Mouse (Mus musculus) hindbrain, embryonic 10.5 days (tissue): ENCODE measurements around the gene Cyp2d40. TPM values are rescaled to one million over a fixed set of nuclear protein-coding genes. Genes with fewer than 3 reads are reported as not detected.

ENCODE experiments used
- DNase-seq: peaks from one replicate; pipeline ENCODE4 v3.0.0-alpha.2; 2017; ENCODE audit warnings: low spot score
- H3K27ac ChIP-seq: fragments of 300-500 bp; sonication (generic); 2 replicates; pipeline ENCODE4 v1.5.1; 2016; ENCODE audit warnings: mild to moderate bottlenecking, moderate library complexity
- H3K27me3 ChIP-seq: fragments of 300-500 bp; sonication (generic); 2 replicates; pipeline ENCODE4 v1.6.1; 2016; ENCODE audit warnings: mild to moderate bottlenecking; ENCODE audit not compliant: poor library complexity, insufficient read depth, severe bottlenecking
- H3K36me3 ChIP-seq: fragments of 300-500 bp; sonication (generic); 2 replicates; pipeline ENCODE4 v1.6.1; 2016; ENCODE audit warnings: mild to moderate bottlenecking, moderate library complexity
- H3K4me1 ChIP-seq: fragments of 300-500 bp; sonication (generic); replicated peaks from 2 replicates; pipeline ENCODE4 v1.6.1; 2016; ENCODE audit warnings: mild to moderate bottlenecking
- H3K4me3 ChIP-seq: fragments of 300-500 bp; sonication (generic); 2 replicates; pipeline ENCODE4 v1.5.1; 2016; ENCODE audit warnings: mild to moderate bottlenecking, moderate library complexity
- H3K9me3 ChIP-seq: fragments of 300-500 bp; sonication (generic); 2 replicates; pipeline ENCODE4 v1.6.1; 2016; ENCODE audit warnings: mild to moderate bottlenecking, moderate library complexity
- WGBS: fragments of 180-500 bp; shearing (Covaris S2); methylation state at CpG from one replicate; pipeline ENCODE4 v1.1.7; 2016; 5-methylcytosine and 5-hydroxymethylcytosine counted together
- polyA plus RNA-seq: library from polyadenylated mRNA; unstranded; fragments of >200 nt; fragmentation: Nextera tagmentation; extraction: Ambion mirVana; gene quantifications from 2 replicates; pipeline ENCODE4 v1.2.1, GENCODE M21; 2016

The Cyp2d40 gene
- polyA plus RNA-seq, result not detected in 2 replicates

DNA sequence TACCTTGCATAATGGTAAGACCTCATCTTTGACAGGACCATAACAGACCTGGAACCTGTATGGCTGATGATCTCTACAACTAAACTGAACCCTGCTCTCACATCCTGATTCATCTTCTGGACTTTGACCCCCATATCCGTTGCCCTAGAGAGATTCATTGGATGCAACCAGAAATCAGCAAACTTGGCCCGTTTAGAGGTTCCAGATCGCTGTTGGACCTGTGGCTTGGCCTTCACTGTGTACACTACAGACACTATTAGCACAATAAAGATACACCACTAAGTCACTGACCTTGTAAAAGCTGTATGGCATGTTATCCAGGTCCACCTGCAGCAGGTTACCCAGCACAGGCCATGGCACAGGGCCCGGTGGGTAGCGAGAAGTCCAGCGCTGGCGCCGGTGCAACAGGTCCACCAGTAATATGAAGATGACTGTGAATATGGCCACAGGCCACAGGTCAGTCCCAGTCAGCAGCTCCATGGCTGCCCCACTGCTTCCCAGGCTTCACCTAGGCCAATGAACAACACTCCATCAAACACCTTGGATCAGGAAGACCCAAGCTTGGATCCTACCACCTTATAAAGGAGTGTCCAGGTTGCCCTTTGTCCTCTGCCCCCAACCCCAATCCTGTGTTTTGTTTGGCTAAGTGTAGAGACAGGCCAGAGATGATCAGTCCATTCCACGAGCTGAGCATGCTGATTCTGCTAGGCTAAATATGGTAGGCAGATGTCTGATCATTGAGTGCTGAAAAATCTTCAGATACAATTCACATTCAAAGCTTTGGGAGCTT, at the start of gene Cyp2d40:
Gene Cyp2d40, minus strand, starts transcription at position 553 of the 790 bp plus-strand sequence.
- 87% methylated on average over 9 of the region's 9 CpGs for WGBS
- no peak within 1 kb of the TSS for H3K27ac ChIP-seq
- DNase-seq, result no peak
- H3K4me3 ChIP-seq, result no peak within 1 kb of the TSS
- H3K27me3 ChIP-seq, result no peaks in the 10 kb centered on the region
- H3K9me3 ChIP-seq, result no peaks in the 10 kb centered on the region
- no peaks in the 10 kb centered on the region for H3K4me1 ChIP-seq
- no peaks in the 10 kb centered on the region for H3K36me3 ChIP-seq

DNA sequence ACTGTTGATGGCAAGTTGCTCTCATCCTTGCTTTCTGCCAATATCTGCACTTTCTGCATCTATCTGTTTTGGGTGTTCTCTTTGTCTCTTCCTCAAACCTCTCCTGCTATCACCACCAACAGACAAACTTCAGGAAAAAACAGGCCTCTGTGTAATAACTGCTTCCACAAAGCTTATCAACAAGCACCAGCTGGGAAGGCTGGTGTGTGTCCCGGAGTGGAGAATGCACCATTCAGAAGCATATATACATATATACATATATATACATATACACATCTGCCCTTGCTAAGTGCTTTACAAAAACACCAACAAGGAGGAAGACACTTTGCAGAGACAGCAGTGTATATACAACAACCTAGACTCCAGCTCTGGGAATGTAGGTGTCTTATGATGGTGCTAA, 46.6 kb upstream of the Cyp2d40 start:
- peaks cover 6% of the 10 kb centered on the region for H3K4me1 ChIP-seq
- H3K27me3 ChIP-seq, result no peaks in the 10 kb centered on the region
- peaks cover 34% of the 10 kb centered on the region for H3K36me3 ChIP-seq
- no peak for DNase-seq
- 90% methylated on average over 1 of the region's 1 CpGs for WGBS
- no peak overlapping the region for H3K4me3 ChIP-seq
- no peak overlapping the region for H3K27ac ChIP-seq
- H3K9me3 ChIP-seq, result no peaks in the 10 kb centered on the region

DNA sequence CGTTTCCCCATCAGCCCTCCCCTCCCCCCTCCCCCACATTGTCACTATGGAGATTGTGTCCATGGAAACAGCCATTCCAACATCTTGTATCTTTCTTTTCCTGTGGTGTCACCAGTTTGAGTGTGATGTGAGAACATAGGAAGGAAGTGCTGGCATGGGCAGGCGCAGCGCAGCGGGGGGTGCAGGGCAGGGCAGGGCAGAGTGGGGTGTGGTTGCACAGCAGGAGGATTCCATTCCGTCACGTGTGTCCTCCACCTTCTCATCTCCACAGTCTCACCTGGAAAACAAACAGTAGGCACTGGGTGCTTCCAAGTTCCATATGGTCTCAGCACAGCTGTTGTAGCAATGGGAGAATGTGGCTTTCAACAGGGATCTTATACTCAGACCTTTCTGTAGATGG, 45.5 kb upstream of the Cyp2d40 start:
- Histone ChIP-seq H3K4me3 (no peak overlapping the region), H3K9me3 (no peaks in the 10 kb centered on the region), H3K27ac (no peak overlapping the region), H3K36me3 (peaks cover 31% of the 10 kb centered on the region), H3K4me1 (peaks cover 6% of the 10 kb centered on the region), H3K27me3 (no peaks in the 10 kb centered on the region)
- 73% methylated on average over 6 of the region's 6 CpGs for WGBS
- no peak for DNase-seq

DNA sequence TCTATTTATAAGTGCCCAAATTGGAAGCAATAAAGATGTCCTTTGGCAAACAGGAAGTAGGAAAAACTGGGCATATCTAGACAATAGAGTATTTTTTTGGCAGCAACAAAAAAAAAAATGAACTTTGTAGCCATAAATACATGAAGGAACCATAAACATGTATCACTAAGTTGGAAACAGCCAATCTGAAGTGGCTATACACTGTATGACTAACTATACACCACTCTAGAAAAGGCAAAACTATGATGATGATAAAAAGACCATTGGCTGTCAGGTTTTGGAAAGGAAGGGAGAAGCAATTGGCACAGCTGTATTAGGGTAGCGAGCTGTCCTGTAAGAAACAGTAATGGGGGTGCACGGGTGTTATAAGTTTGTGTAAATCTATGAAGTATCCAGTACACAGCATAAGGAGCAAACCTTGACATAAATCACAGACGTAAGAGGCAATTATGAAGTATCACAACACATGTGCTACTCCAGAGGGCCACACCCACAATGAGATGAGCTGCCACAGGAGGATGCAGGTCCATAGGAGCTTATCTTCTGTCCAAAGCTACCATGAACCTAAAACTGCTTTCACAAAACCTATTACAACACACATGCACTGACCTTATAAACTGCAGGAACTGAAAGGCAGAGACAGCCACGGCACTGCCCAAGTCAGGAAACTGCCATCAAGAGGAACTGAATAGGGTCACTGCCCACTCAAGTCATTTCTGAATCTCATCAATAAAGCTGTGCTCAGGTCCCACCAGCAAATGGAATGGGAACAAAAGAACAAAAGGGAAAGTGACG, 43.2 kb upstream of the Cyp2d40 start:
- Histone ChIP-seq H3K9me3 (no peaks in the 10 kb centered on the region), H3K27ac (no peak overlapping the region)
- WGBS, result 81% methylated on average over 5 of the region's 5 CpGs

GRCm38 (mm10) chr15:82804708-82805639, 41.0 kb upstream of the Cyp2d40 start:
- Histone ChIP-seq H3K4me3 (no peak overlapping the region), H3K9me3 (no peaks in the 10 kb centered on the region), H3K36me3 (peaks cover 6% of the 10 kb centered on the region), H3K27me3 (no peaks in the 10 kb centered on the region), H3K27ac (no peak overlapping the region), H3K4me1 (peaks cover 6% of the 10 kb centered on the region)
- peak; percentile 78 for DNase-seq
- WGBS, result 79% methylated on average over 5 of the region's 5 CpGs

More for the DNA sequence above, 43.2 kb upstream of the Cyp2d40 start:
- H3K27me3 ChIP-seq, result no peaks in the 10 kb centered on the region
- H3K4me3 ChIP-seq, result no peak overlapping the region
- H3K4me1 ChIP-seq, result peaks cover 6% of the 10 kb centered on the region
- no peak for DNase-seq
- peaks cover 25% of the 10 kb centered on the region for H3K36me3 ChIP-seq

GRCm38 (mm10) chr15:82795936-82796440, 32.0 kb upstream of the Cyp2d40 start:
- no peaks in the 10 kb centered on the region for H3K36me3 ChIP-seq
- DNase-seq, result no peak
- H3K27me3 ChIP-seq, result no peaks in the 10 kb centered on the region
- no peak overlapping the region for H3K4me3 ChIP-seq
- WGBS, result 88% methylated on average over 3 of the region's 3 CpGs
- H3K27ac ChIP-seq, result no peak overlapping the region
- no peaks in the 10 kb centered on the region for H3K9me3 ChIP-seq
- H3K4me1 ChIP-seq, result no peaks in the 10 kb centered on the region

GRCm38 (mm10) chr15:82794277-82794676, 30.3 kb upstream of the Cyp2d40 start, which contains the start of gene Cyp2d26:
Gene Cyp2d26 (minus strand): TSS chr15:82794294.
- 94% methylated on average over 5 of the region's 5 CpGs for WGBS
- no peaks in the 10 kb centered on the region for H3K4me1 ChIP-seq
- no peak within 1 kb of the TSS for H3K27ac ChIP-seq
- no peak for DNase-seq
- H3K27me3 ChIP-seq, result no peaks in the 10 kb centered on the region
- H3K36me3 ChIP-seq, result no peaks in the 10 kb centered on the region
- H3K9me3 ChIP-seq, result no peaks in the 10 kb centered on the region
- no peak within 1 kb of the TSS for H3K4me3 ChIP-seq

DNA sequence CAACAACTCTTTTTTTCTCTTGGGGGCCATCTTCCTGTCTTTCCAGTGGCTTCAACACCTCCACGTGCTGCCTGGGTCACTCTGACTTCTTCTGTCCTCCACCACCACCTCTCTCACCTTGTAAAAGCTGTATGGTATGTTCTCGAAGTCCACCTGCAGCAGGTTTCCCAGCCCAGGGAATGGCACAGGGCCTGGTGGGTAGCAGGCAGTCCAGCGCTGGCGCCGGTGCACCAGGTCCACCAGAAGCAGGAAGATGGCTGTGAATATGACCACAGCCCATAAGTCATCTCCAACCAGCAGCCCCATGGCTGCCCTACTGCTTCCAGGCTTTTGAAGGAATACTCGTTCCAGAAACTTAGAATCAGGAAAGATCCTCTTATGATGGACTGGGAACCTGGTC, 29.9 kb upstream of the Cyp2d40 start:
- no peak overlapping the region for H3K27ac ChIP-seq
- H3K27me3 ChIP-seq, result no peaks in the 10 kb centered on the region
- DNase-seq, result no peak
- H3K9me3 ChIP-seq, result no peaks in the 10 kb centered on the region
- 85% methylated on average over 6 of the region's 6 CpGs for WGBS
- no peak overlapping the region for H3K4me3 ChIP-seq
- H3K4me1 ChIP-seq, result no peaks in the 10 kb centered on the region
- no peaks in the 10 kb centered on the region for H3K36me3 ChIP-seq

- 83% methylated on average over 1 of the region's 1 CpGs for WGBS
- Histone ChIP-seq H3K9me3 (no peaks in the 10 kb centered on the region), H3K36me3 (no peaks in the 10 kb centered on the region), H3K4me3 (no peak overlapping the region), H3K4me1 (no peaks in the 10 kb centered on the region), H3K27me3 (no peaks in the 10 kb centered on the region), H3K27ac (no peak overlapping the region)
- no peak for DNase-seq
Observed at GRCm38 (mm10) chr15:82793454-82793853, 29.5 kb upstream of the Cyp2d40 start.

- H3K27me3 ChIP-seq, result no peaks in the 10 kb centered on the region
- no peak for DNase-seq
- H3K4me1 ChIP-seq, result no peaks in the 10 kb centered on the region
- no peaks in the 10 kb centered on the region for H3K9me3 ChIP-seq
- H3K4me3 ChIP-seq, result no peak overlapping the region
- H3K36me3 ChIP-seq, result no peaks in the 10 kb centered on the region
- 93% methylated on average over 11 of the region's 11 CpGs for WGBS
- H3K27ac ChIP-seq, result no peak overlapping the region
Observed at GRCm38 (mm10) chr15:82792566-82792965, 28.6 kb upstream of the Cyp2d40 start.

DNA sequence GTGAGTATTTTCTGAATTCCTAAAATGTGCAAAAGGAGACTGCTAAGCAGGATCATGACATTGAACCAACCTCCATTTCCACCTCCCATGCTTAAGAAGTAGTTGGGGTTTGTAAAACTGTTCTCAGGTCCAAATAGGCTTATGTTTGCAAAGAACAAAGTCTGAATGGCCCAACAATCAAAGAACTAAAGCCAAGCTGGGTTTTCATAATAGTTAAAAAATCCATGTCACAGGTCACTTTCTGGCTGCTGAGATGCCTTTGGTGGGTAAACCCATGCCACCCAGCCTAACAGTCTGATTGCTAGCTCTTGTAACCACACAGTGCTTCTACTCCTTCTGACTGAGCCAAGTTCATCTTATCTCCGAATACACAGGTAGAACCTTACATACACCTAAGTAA, 20.6 kb upstream of the Cyp2d40 start:
- no peaks in the 10 kb centered on the region for H3K9me3 ChIP-seq
- no peaks in the 10 kb centered on the region for H3K27me3 ChIP-seq
- no peak for DNase-seq
- H3K27ac ChIP-seq, result no peak overlapping the region
- H3K4me3 ChIP-seq, result no peak overlapping the region
- no peaks in the 10 kb centered on the region for H3K36me3 ChIP-seq
- 69% methylated on average over 1 of the region's 1 CpGs for WGBS
- no peaks in the 10 kb centered on the region for H3K4me1 ChIP-seq

DNA sequence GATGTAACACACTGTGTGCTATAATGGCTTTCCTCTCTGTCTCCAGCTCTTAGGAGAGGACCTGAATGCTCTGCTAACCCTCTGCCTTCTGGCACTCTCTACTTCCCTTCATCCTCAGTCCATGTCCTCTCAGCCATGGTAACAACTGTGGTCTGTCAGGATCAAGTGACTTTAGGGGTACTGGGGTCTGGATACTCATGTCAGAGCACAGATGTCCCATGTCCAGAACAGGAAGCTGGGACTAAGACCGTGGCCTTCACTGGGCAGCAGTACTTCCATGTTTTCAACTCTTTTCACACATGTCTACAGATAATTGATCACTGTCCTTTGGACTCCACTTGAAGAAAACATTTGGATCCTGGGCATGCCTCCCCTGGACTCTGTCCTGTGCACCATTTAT, 19.8 kb upstream of the Cyp2d40 start:
- H3K9me3 ChIP-seq, result no peaks in the 10 kb centered on the region
- H3K36me3 ChIP-seq, result no peaks in the 10 kb centered on the region
- no peaks in the 10 kb centered on the region for H3K4me1 ChIP-seq
- H3K4me3 ChIP-seq, result no peak overlapping the region
- H3K27me3 ChIP-seq, result no peaks in the 10 kb centered on the region
- 73% methylated on average over 1 of the region's 1 CpGs for WGBS
- no peak overlapping the region for H3K27ac ChIP-seq
- DNase-seq, result no peak
